Mouse (Mus musculus) spleen, embryonic (tissue): ENCODE results near the gene Smad3.

Source experiments
- CTCF ChIA-PET: fragments of 350-600 bp; sonication (Branson Sonifier 250); formaldehyde crosslinking; loops from one replicate; lab custom pipeline; 2022; lab: Charles Lee

The Smad3 gene

DNA sequence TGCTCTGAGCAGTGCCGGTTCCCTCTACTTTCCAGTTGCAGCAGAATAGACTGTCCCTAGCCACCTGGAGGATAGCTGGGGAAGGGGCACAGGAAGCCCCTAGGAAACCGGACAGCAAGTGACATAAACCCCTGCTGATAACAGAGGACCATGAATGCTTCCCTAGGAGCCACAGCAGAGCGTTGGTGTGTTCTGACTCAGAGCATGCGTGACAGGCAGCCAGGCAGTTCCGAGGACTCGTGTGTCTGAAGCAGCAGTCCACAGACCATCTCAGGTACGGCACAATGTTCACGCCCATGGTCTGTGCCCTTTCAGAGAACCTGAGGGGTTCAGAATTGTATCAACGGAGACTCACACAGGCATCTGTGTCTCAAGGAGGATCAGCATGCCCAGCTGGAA, 109.3 kb downstream of the Smad3 start:
- CTCF ChIA-PET: no interaction called here

DNA sequence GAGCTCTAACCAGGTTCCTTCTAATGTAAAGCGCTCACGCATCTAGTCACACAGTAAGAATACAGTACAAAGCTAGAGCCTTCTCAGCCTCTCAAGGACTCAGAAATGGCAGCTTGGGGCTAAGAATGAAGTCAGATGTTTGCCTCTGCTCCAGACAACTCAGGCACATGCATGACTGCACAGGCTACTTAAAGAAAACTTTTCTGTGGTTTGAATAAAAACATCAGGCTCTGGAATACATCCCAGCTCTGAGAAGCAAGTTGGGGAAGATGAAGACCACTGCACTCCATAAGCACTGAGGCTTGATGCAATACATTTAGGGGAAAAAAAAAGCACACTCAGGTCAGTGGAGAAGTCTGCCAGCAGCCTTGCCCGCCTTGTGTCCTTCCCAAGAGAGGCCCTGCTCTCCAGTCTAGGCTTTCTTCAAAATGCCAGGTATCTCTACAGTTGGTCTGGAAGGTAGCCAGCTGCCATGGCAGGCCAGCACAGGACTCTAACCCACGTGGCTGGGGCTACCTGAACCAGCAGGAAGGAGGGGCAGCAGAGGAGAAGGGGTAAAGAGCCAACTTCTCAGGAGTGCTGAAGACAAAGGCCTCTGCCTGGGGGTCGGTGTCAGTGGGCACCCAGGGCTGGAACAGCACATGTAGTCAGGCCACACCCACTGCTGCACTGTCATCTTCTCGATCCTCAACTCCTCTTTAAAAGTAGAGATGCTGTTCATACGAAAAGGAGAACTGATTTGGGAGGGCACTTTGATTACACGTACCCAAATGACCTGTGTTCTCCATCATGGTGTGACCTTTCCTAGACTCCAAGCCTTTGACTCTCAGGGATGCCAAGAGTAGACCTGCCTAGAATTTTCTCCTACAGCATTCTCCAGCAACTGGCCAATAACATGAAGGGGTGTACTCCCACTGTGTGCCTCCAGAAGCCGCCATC, 109.9 kb downstream of the Smad3 start:
- CTCF ChIA-PET: no interaction called here

DNA sequence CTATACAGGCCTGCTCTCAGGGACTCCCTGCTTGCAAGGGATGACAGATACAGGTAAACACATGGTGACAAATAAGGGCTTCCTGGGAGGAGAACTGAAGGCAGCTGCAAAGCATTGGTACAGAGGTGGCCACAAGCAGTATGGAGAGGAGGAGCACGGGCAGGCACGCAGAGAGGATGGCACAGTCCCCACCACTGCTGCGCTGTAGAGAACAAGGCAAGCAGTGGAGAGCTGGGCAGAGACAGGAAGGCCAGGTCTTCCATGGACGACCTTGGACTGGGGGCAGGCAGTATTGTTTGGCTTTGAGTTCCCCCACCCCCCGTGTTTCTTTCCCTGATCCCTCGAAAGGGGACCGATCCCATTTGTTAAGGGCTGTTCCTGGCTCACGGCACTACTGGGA, 112.7 kb downstream of the Smad3 start:
- CTCF ChIA-PET: no interaction called here

DNA sequence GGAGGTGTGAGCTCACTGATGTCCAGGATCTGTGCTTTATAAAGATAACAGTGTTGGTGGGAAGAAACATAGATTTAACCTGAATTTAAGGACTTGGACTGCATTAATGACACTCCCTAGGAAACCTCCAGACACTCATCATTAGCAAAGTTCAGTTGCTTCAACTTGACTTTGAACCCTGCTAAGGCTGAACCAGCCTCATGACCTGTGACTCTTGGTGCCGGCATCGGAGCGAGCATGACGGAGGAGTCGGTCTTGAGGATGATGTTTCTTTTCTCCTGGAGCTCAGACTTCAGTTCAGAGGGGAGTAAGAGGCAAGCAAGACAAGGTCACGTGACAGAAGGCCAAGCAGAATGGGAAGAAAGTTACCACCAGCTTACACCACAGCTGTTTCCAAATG, 113.8 kb downstream of the Smad3 start:
- CTCF ChIA-PET: no interaction called here

DNA sequence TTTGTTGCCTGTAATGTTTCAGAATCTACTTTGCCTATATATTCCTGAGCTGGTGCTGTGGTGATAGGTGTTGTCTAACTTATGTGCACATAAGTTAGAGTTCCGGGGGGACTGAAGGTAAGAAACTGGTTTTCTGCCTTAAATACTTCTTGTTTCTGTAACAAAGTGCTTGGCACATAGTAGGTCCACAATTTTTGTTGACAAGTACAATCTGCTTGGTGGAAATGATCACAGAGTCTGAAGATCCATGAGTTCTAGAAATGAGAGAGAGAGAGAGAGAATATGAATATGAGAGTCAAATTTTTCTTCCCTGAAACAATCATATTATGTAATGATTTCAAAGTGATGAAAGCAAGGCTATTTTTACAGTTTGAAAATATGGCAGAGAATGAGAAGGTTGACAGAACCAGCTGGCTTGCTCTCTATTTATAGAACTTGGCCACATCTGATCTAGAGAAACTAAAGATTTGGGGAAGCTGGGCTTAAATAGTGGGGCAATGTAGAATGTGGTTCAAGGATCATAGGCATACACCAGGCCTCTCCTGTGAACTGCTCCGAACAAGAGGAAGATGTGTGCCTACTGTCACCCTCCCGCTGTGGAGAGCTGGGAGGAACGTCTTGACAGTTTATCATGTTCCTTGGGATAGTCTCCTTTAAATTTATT, 115.7 kb downstream of the Smad3 start:
- CTCF ChIA-PET: interaction anchor here (0.6 to 0.7 kb wide), 2 partner anchors 39 to 80 kb away, joined by 4 to 8 read pairs; no protein-coding TSS in a partner anchor

DNA sequence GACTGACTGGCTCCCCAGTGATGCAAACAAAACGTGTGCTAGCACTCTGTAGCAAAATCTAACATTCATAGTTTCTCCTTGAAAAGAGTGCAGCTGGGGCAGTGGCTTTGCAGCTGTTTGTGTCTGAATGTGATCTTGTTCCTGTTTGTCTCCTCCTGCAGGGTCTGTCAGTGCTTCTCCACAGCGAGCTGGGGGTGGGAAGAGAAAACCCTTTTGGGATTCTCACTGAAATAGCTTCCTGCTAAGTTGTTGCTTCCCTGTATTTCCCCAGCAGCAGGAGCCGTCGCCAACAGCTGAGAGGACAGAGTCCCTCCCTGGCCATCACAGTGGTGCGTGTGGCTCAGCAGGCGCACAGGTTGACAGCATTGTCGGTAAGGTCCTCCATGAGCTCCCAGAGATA, 121.7 kb downstream of the Smad3 start:
- CTCF ChIA-PET: no interaction called here

DNA sequence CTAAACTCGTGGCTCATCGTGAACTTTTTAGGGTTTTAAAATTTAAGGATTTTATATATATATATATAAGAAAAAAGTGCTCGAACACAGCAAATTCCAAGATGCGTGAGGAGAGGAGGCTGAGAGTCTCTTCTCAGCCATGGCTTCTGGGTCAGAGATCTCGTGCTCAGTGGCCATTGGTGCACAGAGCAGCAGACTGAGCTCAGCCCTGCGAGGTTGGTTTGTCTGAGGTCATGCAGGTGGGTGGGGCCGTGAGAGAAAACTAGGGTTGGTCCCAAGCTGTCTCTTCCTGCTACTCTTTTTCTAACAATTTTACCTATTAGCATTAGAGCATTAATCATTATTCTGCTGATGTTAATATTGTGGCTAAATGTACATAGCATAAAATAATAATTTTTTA, 124.5 kb downstream of the Smad3 start:
- CTCF ChIA-PET: no interaction called here

DNA sequence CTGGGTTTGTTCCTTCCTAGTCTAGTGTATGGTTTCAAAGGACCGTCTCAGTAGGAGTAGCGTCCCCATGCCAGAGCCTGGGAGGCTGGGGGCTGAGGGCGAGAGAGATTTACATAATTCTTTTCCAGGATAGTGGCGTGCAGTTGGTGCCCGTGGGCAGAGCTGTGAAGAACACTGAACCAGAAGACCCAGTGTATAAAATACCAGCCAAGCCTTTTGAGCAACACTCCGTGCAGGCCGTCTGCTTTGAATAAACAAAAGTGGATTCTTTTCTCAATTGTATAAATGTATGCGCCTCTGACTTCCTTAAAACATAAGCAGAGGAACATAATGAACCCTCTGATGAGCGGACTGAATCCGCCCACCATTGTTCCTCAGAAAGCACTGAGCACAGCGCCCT, 124.9 kb downstream of the Smad3 start:
- CTCF ChIA-PET: no interaction called here

DNA sequence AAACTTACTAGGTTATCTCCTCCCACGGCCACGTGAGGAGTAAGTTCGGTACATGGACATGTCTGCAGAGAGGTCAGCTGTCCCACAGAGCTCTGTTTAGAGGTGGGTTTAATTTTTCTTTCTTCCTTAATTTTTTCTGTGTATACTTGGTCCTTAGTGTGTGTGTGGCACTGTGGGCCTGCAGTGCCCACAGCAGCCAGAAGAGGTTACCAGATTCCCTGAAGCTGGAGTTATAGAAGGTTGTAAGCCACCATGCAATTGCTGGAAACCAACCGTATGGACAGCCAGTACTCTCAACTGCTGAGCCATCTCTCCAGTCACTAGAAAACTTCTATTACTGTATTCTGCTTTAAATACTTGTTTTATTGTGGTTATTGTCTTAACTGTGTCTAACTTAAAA, 125.7 kb downstream of the Smad3 start:
- CTCF ChIA-PET: no interaction called here

DNA sequence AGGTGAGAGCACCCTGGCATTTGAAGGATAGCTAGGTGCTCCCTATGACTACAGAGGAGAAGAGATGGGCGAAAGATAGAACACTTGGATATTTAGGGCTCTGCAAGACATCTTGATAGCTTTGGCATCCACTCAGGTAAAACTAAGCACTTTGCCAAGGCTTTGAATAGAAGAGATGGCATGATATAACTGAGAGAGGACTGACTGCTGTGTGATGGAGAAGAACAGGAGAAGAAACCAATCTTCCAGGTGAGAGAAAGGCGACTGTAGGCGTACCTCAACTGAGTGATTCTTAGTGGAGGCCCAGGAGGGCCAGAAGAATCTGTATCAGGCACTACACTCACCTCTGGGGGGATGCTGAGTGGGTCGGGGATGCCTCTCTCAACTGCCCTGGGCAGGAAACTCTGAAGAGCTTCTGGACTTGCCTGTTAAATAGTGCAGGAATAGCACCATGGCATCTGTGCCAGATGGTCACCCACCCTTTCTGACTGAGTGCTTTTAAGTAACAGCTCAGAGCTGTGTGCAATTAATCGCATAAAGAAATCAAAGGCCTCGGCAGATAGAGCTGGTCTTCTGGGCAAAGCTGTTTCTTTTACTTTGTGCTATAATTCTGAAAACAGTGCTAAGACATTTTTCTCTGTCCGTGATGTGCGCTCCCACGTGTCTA, 132.6 kb downstream of the Smad3 start:
- CTCF ChIA-PET: no interaction called here

DNA sequence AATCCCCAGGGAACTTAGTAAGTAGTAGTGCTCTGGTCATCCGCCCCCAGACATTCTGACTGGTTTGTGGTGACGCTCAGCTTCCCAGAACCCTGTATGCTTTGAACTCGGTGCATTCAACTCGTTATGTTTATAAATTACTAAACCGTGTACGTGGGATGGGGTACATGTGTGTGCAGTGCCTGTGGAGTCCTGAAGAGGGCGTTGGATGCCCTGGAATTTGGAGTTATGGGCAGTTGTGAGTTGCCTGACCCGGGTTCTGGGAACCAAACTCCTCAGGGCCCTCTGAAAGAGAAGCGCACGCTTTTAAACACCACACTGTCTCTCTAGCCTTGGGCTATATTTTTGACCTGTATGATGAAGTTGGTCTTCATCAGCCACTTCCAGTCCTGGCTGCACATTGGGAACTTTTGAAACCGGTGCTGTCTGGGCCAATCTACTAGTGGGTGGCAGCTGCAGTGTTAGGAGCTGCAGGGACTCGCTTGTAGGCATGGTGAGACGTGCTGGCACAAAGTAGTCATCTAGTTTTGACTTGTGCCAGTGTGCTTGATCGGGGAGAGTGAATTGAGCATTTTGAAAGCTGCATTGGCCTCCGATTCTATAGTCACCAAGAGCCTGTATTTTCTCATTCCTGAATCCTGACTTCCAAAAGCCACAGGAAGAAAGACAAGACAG, 133.8 kb downstream of the Smad3 start:
- CTCF ChIA-PET: no interaction called here

DNA sequence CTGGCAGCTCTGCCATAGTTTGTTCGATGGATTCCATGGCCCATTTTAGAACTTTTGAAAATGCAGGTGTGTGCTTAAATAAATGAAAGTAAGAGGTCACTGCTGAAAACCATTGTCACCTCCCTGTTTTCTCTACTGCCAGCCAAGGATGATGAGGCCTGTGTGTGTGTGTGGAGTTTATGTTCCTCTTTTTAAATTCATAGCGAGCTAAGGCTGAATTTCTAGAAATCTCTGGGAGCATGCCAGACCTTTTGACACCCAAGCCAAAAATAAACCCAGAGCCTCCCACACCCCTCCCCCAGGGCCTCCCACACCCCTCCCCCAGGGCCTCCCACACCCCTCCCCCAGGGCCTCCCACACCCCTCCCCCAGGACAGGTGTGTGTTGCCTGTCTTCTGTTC, 139.8 kb downstream of the Smad3 start:
- CTCF ChIA-PET: no interaction called here

DNA sequence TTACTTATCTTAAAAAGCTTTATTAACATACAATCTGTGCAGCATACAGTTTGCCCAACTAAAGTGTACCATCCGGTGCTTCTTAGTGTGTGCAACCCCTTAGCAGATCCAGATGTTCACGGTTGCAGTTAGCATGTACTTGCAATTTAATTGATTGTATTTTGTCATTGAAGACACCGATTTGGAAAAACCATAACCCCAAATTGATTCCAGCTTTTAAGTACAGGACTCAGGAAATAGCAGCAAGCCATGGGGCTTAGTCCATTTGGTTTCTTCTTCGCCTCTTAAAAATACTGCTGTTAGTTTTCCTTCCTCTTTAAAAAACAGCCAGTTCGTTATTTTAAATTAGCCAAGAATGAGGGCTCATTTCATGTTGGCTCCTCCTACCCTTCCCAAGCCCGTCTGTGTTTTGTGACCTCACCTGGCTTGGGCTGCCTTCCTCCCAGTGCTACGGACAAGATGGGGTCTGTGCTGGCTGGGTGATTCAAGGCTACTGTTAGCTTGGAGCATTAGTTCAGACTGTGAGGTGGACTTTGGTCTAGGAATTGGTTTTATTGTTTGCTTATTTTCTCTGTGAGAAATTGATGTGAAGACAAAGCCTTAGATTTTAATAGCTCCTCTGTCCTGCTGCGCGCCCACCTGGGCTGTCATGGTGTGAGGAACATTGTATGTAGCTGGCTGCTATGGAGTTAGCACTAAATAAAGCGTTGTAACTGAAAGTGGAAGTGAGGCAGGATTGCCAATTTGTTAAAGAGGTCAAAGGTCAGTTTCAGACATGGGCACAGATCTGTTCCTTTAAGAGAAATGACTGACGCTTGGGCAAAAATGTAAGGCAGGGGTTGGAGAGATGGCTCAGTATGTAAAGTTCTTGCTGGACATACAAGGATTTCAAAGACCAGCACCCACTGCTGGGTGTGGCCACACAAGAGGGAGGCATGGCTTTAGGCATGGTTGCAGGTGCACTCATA, 143.5 kb downstream of the Smad3 start:
- CTCF ChIA-PET: no interaction called here

DNA sequence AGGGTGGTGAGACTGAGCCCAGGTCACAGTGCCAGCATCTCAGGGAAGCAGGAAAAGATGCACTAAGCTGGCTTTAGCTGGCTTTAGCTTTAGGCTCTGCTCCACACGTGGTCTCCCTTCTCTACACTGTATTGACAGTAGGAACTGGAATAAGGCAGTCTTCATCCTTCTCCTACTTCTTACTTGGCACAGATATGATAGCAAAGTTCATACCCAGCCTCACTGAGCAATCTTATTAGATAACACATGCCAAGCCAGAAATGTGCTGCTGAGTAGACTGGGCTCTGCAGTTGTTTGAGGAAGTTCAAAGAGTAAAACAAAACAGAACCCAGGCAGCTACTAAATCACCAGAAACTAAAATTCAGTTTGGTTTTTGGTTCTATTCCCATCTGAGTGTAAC, 144.2 kb downstream of the Smad3 start:
- CTCF ChIA-PET: interaction anchor here (0.6 kb wide), 1 partner anchor 92 kb away, joined by 3 read pairs; no protein-coding TSS in a partner anchor

DNA sequence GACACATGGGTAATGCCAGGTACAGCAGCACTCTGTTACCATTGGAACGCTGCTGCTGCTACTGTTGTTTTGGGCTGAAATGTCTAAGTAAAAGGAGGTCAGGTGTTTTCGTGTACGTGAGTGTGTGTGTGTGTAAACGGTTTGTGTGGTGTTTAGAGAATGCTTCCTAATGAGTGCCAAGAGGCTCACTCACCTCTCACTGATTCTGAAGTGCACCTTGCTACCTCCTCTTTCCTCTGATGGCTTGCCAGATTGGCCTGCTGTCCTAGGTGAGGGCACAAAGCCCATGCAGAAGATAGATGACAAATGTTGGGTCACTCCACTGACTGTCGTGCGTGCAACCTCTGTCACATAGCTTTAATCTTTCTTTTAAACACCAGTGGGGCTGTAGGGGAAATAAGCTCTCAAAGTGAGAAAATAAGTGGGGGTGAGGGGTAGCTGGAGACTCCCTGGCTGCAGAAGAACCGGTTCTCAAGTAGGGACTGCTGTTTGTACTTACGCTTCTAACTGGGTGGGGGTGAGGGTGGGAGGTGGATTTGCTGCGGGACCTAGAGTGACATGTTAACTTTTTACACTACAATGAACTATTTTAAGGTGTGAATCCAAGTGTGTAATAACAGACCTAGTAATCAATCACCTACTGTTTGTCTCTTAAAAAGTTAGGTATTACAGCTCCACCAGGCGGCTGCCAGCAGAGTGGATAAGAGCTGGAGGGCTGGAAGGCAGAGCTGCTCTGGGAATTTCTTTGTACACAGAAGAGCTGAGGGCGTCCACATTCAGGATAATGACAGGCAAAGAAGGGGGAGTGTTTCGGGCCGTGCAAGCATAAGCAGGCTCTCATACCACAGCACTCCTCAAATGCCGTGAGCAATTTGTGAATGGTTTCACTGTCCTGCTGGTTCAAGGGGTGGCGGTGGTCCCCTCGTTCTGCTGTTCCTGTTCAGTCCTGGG, 145.0 kb downstream of the Smad3 start:
- CTCF ChIA-PET: interaction anchor here (0.6 kb wide), 1 partner anchor 93 kb away, joined by 3 read pairs; no protein-coding TSS in a partner anchor

DNA sequence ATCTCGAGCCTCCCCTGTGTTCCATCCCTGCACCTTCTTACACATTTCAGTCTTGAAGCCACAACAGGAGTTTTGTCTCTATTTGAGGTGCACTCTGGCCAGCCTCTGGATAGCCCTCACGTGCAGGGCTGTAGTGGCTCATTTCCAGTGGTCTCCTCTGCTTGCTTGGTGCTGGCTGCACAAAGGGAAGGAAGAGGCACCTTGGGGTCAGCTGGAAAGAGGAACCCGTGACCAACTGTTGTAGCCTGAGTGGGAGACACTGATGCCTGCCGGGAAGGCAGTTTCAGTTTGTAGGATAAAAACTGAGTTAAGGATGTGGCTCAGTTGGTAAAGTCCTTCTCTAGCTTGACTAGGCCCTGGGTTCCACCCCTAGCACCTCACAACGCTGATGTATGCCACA, 145.8 kb downstream of the Smad3 start:
- CTCF ChIA-PET: no interaction called here

DNA sequence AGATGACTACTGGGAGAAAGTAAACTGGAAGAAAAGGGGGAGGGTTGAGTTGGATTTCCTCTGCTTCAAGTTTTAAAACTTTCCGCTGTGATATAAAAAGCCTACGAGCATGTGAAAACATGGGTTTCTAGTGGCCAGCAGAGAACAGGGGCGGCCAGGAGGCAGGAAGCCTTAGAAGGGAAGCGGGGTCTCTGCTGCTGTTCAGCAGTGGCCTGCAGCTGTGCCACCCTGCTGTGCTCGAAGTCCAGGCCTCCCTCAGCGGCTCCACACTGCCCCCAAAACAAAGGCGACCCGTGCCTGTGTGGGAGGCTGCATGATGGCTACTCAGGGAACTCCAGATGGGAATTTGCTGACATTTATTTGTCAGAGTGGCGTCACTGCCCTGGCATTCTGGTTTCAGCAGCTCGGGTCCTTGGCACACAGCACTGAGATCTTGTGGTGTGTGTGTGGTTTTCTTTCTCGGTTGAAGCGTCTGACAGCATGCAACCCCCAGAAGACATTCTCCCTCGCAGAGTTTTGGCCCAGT, 146.9 kb downstream of the Smad3 start:
- CTCF ChIA-PET: no interaction called here

DNA sequence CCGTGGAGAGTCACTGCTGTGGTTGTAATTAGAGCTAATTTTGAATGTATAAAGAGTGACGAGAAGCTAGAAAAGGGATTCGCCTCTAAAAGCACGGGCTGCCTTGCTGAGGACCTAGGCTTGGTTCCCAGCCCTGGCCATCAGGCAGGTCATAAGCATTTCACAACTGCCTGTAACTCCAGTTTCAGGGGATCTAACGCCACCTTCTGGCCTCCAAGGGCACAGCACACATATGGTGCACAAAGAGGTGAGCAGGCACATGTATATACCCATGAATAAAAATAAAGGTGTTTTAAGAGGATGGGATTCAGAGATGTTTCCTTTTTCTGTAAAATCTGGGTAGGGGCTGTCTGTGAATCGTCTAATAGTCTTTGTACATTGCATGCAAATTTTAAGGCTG, 147.6 kb downstream of the Smad3 start:
- CTCF ChIA-PET: interaction anchor here (0.6 to 0.7 kb wide), 2 partner anchors 136 to 1446 kb away, joined by 3 to 20 read pairs; no protein-coding TSS in a partner anchor

DNA sequence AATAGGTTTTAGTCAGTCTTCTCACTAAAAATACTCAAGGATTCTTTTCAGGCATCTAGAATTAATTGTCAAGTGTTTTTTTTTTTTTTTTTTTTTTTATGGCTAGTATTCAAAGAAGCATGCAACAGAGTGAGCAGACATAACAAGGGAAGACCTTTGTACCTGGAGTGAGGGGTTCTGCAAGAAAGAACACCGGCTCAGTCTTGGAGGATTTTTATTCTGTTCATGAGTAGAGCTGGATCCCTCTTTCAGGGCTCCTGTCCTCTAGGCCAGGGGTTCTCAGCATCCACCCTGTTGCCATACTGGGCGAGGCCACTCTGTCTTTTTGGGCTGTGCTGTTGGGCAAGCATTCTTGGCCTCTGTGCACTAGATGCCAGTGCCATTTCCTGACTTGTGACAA, 148.0 kb downstream of the Smad3 start:
- CTCF ChIA-PET: interaction anchor here (0.7 kb wide), 1 partner anchor 137 kb away, joined by 20 read pairs; no protein-coding TSS in a partner anchor
